Mouse (Mus musculus) embryo, embryonic 9.5 days (tissue): ENCODE measurements around the gene Rcc2.

Experiments used
- DNase-seq: peaks from one replicate; pipeline ENCODE4 v3.0.0-alpha.2; 2017; ENCODE audit errors: extremely low spot score

Rcc2 gene

GRCm38 (mm10) chr4:140755811-140756210 lies 55.5 kb downstream of the Rcc2 start:
- no peak for DNase-seq

GRCm38 (mm10) chr4:140761601-140762000 lies 61.3 kb downstream of the Rcc2 start:
- no peak for DNase-seq

GRCm38 (mm10) chr4:140763158-140763557 lies 62.8 kb downstream of the Rcc2 start:
- peak; percentile 64 for DNase-seq

GRCm38 (mm10) chr4:140765936-140766335 lies 65.6 kb downstream of the Rcc2 start:
- DNase-seq, result no peak

- DNase-seq, result no peak
Measured at GRCm38 (mm10) chr4:140768973-140769372, 68.6 kb downstream of the Rcc2 start.

GRCm38 (mm10) chr4:140770433-140770832 lies 70.1 kb downstream of the Rcc2 start:
- DNase-seq, result peak; percentile 40

- DNase-seq, result no peak
Measured at GRCm38 (mm10) chr4:140771091-140771490, 70.8 kb downstream of the Rcc2 start.
